Mouse (Mus musculus): ENCODE measurements around the gene Sh3pxd2a.

Sh3pxd2a gene

GRCm38 (mm10) chr19:47343422-47343821, 120.8 kb downstream of the Sh3pxd2a start:
- DNase-seq (ENCODE audit: low spot score in 2 of 2) = no peak

- peak; percentile 65 to 74 for DNase-seq (ENCODE audit: low spot score in 2 of 2)
Observed at GRCm38 (mm10) chr19:47339165-47339564, 125.0 kb downstream of the Sh3pxd2a start.

- DNase-seq (ENCODE audit: low spot score in 2 of 2) = no peak
Observed at GRCm38 (mm10) chr19:47338396-47339164, 125.6 kb downstream of the Sh3pxd2a start.

GRCm38 (mm10) chr19:47337743-47338142, 126.5 kb downstream of the Sh3pxd2a start:
- peak; percentile 80 to 87 for DNase-seq (ENCODE audit: low spot score in 2 of 2)

- DNase-seq (ENCODE audit: low spot score in 2 of 2) = no peak
Observed at GRCm38 (mm10) chr19:47337191-47337590, 127.0 kb downstream of the Sh3pxd2a start.

GRCm38 (mm10) chr19:47335262-47335661, 128.9 kb downstream of the Sh3pxd2a start:
- no peak for DNase-seq (ENCODE audit: low spot score in 2 of 2)

GRCm38 (mm10) chr19:47334713-47335112, 129.5 kb downstream of the Sh3pxd2a start:
- DNase-seq (ENCODE audit: low spot score in 2 of 2) = no peak

- DNase-seq (ENCODE audit: low spot score in 2 of 2) = peak; percentile 72 to 78
Observed at GRCm38 (mm10) chr19:47330743-47331227, 133.4 kb downstream of the Sh3pxd2a start.

GRCm38 (mm10) chr19:47329102-47329501, 135.1 kb downstream of the Sh3pxd2a start:
- DNase-seq (ENCODE audit: low spot score in 2 of 2) = no peak

- DNase-seq (ENCODE audit: low spot score in 2 of 2) = peak; percentile 48 to 56
Observed at GRCm38 (mm10) chr19:47327896-47328882, 136.0 kb downstream of the Sh3pxd2a start.

- DNase-seq (ENCODE audit: low spot score in 2 of 2) = peak in 1 of 2 experiments; percentile 44
Observed at GRCm38 (mm10) chr19:47325881-47326280, 138.3 kb downstream of the Sh3pxd2a start.

GRCm38 (mm10) chr19:47323096-47323849, 140.9 kb downstream of the Sh3pxd2a start:
- no peak for DNase-seq (ENCODE audit: low spot score in 2 of 2)

GRCm38 (mm10) chr19:47320331-47320668, 143.9 kb downstream of the Sh3pxd2a start:
- DNase-seq (ENCODE audit: low spot score in 2 of 2) = peak; percentile 71 to 74

GRCm38 (mm10) chr19:47319521-47320330, 144.5 kb downstream of the Sh3pxd2a start:
- DNase-seq (ENCODE audit: low spot score in 2 of 2) = no peak

- DNase-seq (ENCODE audit: low spot score in 2 of 2) = no peak
Observed at GRCm38 (mm10) chr19:47319061-47319460, 145.1 kb downstream of the Sh3pxd2a start.

- DNase-seq (ENCODE audit: low spot score in 2 of 2) = peak in 1 of 2 experiments; percentile 58
Observed at GRCm38 (mm10) chr19:47317063-47317938, 146.9 kb downstream of the Sh3pxd2a start.

GRCm38 (mm10) chr19:47316288-47317062, 147.7 kb downstream of the Sh3pxd2a start:
- peak in 1 of 2 experiments; percentile 55 for DNase-seq (ENCODE audit: low spot score in 2 of 2)

GRCm38 (mm10) chr19:47315917-47316265, 148.3 kb downstream of the Sh3pxd2a start:
- DNase-seq (ENCODE audit: low spot score in 2 of 2) = no peak
